Mouse (Mus musculus): ENCODE measurements around the gene Gm11549. TPM values are rescaled to one million over a fixed set of nuclear protein-coding genes. Genes with fewer than 3 reads are reported as not detected.

The Gm11549 gene
- polyA plus RNA-seq, 1 experiment from 2014 or later = 2.2 TPM

DNA sequence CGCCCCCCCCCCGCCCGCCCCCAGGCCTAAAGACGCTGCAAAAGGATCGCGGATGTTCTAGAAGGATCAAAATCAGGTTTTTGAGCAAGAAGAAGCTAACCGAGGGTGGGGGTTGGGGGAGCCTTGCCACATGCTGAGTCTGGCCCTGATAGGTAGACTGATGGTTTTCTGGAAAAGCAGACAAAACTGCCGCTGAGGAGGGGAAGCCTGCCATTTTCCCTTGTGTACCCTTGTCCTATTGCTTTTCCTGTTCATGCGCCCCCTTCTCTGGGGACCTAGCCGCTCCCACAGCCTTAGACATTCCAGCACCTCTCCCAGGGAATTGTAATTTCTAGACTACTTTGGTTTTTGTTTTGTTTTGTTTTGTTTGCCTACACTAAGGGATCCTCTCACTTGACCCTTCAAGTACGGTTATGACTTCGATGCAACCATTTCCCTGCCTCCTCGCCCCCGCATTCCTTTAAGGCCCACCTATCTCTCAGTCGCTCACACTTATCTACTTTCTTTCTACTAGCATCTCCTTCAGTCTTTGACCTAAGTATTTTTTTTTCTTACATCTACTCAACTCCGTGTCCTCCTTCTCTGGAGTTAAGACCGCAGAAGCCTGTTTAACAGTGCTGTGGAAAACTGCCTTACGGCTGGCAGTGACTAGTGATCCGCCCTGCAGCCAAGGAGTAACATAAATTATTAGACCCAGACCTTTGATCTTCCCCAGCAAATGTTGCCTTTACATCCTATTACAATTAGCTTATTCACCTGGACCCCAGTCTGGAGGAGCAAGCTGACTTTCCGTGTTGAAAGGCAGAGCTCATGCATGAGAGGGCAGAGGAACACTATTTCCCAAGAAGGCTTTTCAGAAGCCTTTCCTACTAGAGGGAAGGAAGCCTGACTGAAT is 45.1 kb downstream of the Gm11549 start:
- ATAC-seq (ENCODE audit: low read depth) = no peak; the same call in 1 of the 2 replicates
- peaks cover 18% of the 10 kb centered on the region for H3K4me1 ChIP-seq (replicated peaks)
- H3K27ac ChIP-seq (replicated peaks) = peak overlapping the region; percentile 68
- H3K9me3 ChIP-seq = no peaks in the 10 kb centered on the region
- H3K36me3 ChIP-seq = no peaks in the 10 kb centered on the region
- 34% methylated on average over 20 of the region's 20 CpGs for WGBS
- no peaks in the 10 kb centered on the region for H3K27me3 ChIP-seq
- H3K4me3 ChIP-seq = peak overlapping the region; percentile 57
- H3K9ac ChIP-seq = peak overlapping the region; percentile 74
- peak overlapping the region; percentile 79 for H3K4me2 ChIP-seq

DNA sequence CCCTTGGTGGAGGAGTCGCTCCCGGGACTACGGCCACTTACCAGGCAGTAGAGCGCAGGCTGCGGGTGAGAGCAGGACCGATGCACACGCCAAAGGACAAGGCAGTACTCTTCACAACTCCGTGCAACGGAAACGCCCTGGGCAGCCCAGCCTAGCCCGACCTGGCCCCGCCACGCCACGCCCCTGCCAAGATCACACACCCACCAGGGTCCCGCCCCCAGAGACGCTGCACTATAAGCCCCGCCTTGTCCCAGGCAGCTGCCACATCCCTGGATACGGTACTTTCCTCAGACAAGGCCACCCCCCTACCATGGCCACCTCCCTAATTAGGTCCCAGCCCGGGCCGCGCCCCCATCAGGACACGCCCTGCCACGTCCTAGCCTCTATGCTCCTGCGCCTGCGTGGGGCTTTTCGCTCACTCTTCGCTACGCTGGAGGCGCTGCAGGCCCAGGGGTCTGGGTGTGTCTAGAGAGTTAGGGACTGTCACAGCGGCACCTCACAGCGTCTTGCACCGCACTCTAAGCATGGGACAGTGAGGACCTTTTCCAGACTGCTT is 46.0 kb downstream of the Gm11549 start, which contains the start of the genes Anxa5 and 1810062G17Rik:
TSS of gene Anxa5 (minus strand) at position 363 of the 556 bp plus-strand sequence.
TSS of gene 1810062G17Rik (plus strand) at position 406 of the 556 bp plus-strand sequence.
- peaks cover 18% of the 10 kb centered on the region for H3K4me1 ChIP-seq (replicated peaks)
- peak within 1 kb of the TSS; percentile 79 for H3K4me2 ChIP-seq
- peak within 1 kb of the TSS; percentile 57 for H3K4me3 ChIP-seq
- peak within 1 kb of the TSS; percentile 74 for H3K9ac ChIP-seq
- no peaks in the 10 kb centered on the region for H3K27me3 ChIP-seq
- no peaks in the 10 kb centered on the region for H3K9me3 ChIP-seq
- no peaks in the 10 kb centered on the region for H3K36me3 ChIP-seq
- WGBS = 1% methylated on average over 32 of the region's 32 CpGs
- ATAC-seq (ENCODE audit: low read depth) = peak; percentile 96
- H3K27ac ChIP-seq (replicated peaks) = peak within 1 kb of the TSS; percentile 68

DNA sequence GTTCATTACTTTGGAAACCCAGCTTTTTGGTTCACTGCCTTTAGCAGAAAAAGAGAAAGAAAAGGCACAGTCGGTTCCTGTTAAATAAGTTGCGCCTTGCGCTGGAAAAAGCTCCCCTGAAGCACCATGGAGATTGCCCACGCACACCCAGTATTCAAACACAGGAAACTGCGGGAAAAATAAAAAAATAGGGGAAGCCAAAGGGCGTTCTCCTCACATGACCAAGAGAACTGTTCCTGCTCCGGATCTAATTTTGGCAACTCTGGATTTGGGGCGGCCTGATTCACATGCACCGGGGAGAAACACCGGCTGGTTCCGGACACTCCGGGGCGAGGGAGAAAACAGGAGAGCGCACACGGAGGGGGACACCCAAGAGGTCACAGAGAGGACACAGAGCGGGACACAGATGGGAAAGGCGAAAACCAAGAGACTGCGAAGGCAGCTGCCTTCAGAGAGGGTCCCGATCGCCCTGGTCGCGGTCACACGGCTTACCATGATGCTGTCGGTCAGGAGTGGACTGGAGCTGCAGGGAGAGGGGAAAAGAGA is 46.6 kb downstream of the Gm11549 start:
- Histone ChIP-seq H3K4me1 (replicated peaks) (peaks cover 18% of the 10 kb centered on the region), H3K9ac (peak overlapping the region; percentile 74), H3K27me3 (no peaks in the 10 kb centered on the region), H3K9me3 (no peaks in the 10 kb centered on the region), H3K4me2 (peak overlapping the region; percentile 79), H3K36me3 (no peaks in the 10 kb centered on the region), H3K27ac (replicated peaks) (peak overlapping the region; percentile 55), H3K4me3 (peak overlapping the region; percentile 57)
- ATAC-seq (ENCODE audit: low read depth) = peak; percentile 51
- 2% methylated on average over 24 of the region's 24 CpGs for WGBS

DNA sequence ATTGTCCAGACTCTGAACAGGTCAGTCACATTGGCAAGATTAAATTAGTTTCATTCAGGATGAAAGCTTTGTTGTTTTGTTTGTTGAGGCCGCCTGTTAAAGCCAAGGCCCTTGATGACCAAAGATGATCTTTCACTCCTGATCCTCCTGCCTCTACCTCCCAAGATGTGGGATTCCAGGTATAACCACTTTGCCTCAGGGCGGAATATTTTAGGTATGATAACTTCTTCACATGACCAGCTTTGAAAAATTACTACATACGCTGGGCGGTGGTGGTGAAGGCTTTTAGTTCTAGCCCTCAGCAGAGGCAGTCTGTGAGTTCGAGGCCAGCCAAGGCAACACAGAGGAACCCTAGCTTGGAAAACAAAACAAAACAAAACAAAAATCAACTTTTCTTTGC is 47.2 kb downstream of the Gm11549 start:
- H3K9me3 ChIP-seq = no peaks in the 10 kb centered on the region
- no peak for ATAC-seq (ENCODE audit: low read depth)
- 85% methylated on average over 5 of the region's 5 CpGs for WGBS
- H3K36me3 ChIP-seq = no peaks in the 10 kb centered on the region
- no peaks in the 10 kb centered on the region for H3K27me3 ChIP-seq
- no peak overlapping the region for H3K9ac ChIP-seq
- peaks cover 18% of the 10 kb centered on the region for H3K4me1 ChIP-seq (replicated peaks)
- H3K4me3 ChIP-seq = peak overlapping the region; percentile 57
- no peak overlapping the region for H3K27ac ChIP-seq (replicated peaks)
- peak overlapping the region; percentile 79 for H3K4me2 ChIP-seq

DNA sequence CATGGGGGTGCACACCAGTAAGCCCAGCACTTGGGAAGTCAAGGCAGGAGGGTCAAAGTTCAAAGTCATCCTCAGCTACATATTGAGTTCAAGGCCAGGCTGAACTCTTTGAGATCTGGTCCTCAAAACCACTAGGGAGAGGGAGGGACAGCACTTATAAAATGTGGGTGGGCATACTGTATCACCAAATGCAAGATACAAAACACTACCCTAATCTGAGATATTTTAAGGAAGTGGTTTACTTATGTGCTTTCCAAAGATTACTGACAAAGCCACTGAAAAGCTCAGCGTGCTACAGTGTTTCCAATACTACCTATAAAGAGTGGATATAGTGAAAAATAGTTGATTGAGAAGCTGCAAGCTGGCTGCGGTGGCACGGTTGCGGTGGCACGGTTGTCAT is 48.4 kb downstream of the Gm11549 start:
- 95% methylated on average over 5 of the region's 5 CpGs for WGBS
- no peaks in the 10 kb centered on the region for H3K9me3 ChIP-seq
- no peak overlapping the region for H3K4me3 ChIP-seq
- H3K27me3 ChIP-seq = no peaks in the 10 kb centered on the region
- no peak overlapping the region for H3K27ac ChIP-seq (replicated peaks)
- no peak overlapping the region for H3K9ac ChIP-seq
- ATAC-seq (ENCODE audit: low read depth) = no peak
- H3K4me1 ChIP-seq (replicated peaks) = peaks cover 18% of the 10 kb centered on the region
- H3K36me3 ChIP-seq = no peaks in the 10 kb centered on the region
- no peak overlapping the region for H3K4me2 ChIP-seq

DNA sequence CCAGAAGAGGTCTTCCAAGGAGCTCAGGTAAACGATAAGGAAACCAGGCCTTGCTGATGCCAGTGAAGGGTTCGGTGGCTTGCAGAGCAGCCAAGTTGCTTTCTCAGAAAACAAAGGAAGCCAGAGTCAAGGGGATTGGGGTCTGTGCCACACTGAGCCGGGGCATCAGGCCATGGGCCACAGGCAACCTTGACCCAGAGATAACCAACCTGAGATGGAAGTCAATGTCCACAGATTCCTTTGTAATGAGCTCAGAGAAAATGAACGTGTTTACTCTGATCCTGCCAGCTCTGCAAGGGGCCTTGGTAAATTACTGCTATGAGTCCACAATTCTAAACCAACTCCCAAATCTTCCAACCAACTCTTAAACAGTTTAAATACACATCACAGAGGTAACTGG is 49.8 kb downstream of the Gm11549 start:
- H3K36me3 ChIP-seq = no peaks in the 10 kb centered on the region
- H3K9me3 ChIP-seq = no peaks in the 10 kb centered on the region
- H3K4me2 ChIP-seq = no peak overlapping the region
- no peak for ATAC-seq (ENCODE audit: low read depth)
- H3K27me3 ChIP-seq = no peaks in the 10 kb centered on the region
- WGBS = 82% methylated on average over 4 of the region's 4 CpGs
- no peak overlapping the region for H3K27ac ChIP-seq (replicated peaks)
- no peak overlapping the region for H3K9ac ChIP-seq
- no peak overlapping the region for H3K4me3 ChIP-seq
- peaks cover 15% of the 10 kb centered on the region for H3K4me1 ChIP-seq (replicated peaks)

DNA sequence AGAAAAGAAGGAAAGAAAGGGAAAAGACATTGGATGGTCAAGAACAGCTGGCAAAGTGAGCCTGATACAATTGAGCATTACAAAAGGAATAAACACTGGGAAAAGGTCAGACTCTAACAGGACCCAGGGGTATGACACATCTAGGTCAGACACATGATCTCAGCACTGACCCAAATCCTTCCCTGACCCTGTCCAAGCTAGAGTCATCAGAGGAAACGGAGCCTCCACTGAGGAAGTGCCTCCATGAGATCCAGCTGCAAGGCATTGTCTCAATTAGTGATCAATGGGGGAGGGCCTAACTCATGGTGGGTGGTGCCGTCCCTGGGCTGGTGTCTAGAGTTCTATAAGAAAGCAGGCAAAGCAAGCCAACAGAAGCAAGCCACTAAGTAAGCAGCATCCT is 52.7 kb downstream of the Gm11549 start:
- Histone ChIP-seq H3K27ac (replicated peaks) (no peak overlapping the region), H3K4me1 (replicated peaks) (no peaks in the 10 kb centered on the region), H3K4me3 (no peak overlapping the region), H3K9me3 (no peaks in the 10 kb centered on the region), H3K36me3 (no peaks in the 10 kb centered on the region), H3K27me3 (no peaks in the 10 kb centered on the region), H3K4me2 (no peak overlapping the region), H3K9ac (no peak overlapping the region)
- ATAC-seq (ENCODE audit: low read depth) = no peak
- 59% methylated on average over 2 of the region's 2 CpGs for WGBS

DNA sequence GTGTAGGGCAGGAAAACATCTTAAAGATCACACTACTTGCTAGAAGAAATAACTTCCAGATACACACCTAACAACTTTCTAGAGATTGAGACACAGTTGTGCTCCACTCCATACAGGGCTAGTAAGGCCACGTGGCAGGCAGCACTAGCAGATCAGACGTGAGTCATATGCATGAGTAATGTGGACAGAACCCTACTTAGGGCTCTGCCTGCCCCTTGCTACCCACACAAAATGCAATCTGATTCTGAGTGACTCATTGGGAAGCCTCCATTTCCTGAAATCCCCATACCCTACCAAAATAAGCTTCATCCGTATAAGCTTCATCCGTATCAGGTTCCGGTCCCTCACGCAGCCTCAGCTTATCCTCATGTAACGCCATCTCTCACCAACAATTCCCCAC is 54.0 kb downstream of the Gm11549 start:
- H3K4me3 ChIP-seq = no peak overlapping the region
- no peaks in the 10 kb centered on the region for H3K27me3 ChIP-seq
- no peak overlapping the region for H3K4me2 ChIP-seq
- H3K27ac ChIP-seq (replicated peaks) = no peak overlapping the region
- WGBS = 94% methylated on average over 7 of the region's 7 CpGs
- H3K9me3 ChIP-seq = no peaks in the 10 kb centered on the region
- H3K36me3 ChIP-seq = no peaks in the 10 kb centered on the region
- no peaks in the 10 kb centered on the region for H3K4me1 ChIP-seq (replicated peaks)
- no peak for ATAC-seq (ENCODE audit: low read depth)
- H3K9ac ChIP-seq = no peak overlapping the region

DNA sequence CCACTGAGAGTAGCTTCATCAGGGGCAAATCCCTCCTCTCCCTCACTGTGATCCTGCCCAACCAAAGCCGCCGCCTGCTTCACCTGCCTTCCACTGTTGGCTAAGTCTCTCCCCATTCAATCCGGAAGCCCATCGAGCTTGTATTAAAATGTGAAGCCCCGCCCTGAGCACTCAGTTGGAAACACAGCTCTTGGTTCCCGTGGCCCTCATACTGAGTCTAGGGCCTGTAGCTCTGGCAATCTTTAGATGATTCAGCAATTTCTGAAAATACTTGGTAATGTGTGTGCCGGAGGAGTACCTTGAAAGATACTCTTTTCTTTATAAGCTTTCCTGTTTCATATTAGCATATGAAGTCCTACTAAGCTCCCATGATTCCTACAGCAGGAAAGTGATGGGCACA is 56.1 kb downstream of the Gm11549 start:
- Histone ChIP-seq H3K36me3 (no peaks in the 10 kb centered on the region; the same call in 1 of the 2 replicates), H3K4me2 (no peak overlapping the region), H3K9me3 (no peaks in the 10 kb centered on the region), H3K9ac (no peak overlapping the region), H3K4me3 (no peak overlapping the region), H3K27me3 (no peaks in the 10 kb centered on the region), H3K27ac (replicated peaks) (no peak overlapping the region), H3K4me1 (replicated peaks) (no peaks in the 10 kb centered on the region)
- no peak for ATAC-seq (ENCODE audit: low read depth)
- 68% methylated on average over 7 of the region's 7 CpGs for WGBS

Small RNA genes within 50 kb of the gene (microRNA-seq; reads per million reads assigned to microRNA genes)
- gene Mir7009 = not detected

Other genes starting within 250 kb of the Gm11549 start
- 211 and 212 TPM in 2 replicates for gene Anxa5, start 45.9 kb downstream of the Gm11549 start, polyA plus RNA-seq (2015; fragmentation: Nextera tagmentation; extraction: Ambion mirVana)
- gene 1810062G17Rik, start 45.9 kb downstream of the Gm11549 start, polyA plus RNA-seq (2015; fragmentation: Nextera tagmentation; extraction: Ambion mirVana) = 0.34 and 0.59 TPM in 2 replicates
- gene Exosc9, start 30.8 kb upstream of the Gm11549 start, polyA plus RNA-seq (2015; fragmentation: Nextera tagmentation; extraction: Ambion mirVana) = 94.8 and 95.5 TPM in 2 replicates
- gene Ccna2, start 50.3 kb upstream of the Gm11549 start, polyA plus RNA-seq (2015; fragmentation: Nextera tagmentation; extraction: Ambion mirVana) = 33.4 and 43.6 TPM in 2 replicates
- gene Bbs7, start 91.7 kb upstream of the Gm11549 start, polyA plus RNA-seq (2015; fragmentation: Nextera tagmentation; extraction: Ambion mirVana) = 19.4 and 20.5 TPM in 2 replicates
- 9.6 and 12.0 TPM in 2 replicates for gene Trpc3, start 168.4 kb upstream of the Gm11549 start, polyA plus RNA-seq (2015; fragmentation: Nextera tagmentation; extraction: Ambion mirVana)

Measured in neural tube, embryonic 13.5 days (tissue).